Mouse (Mus musculus): ENCODE results near the gene Abraxas2.

DNA sequence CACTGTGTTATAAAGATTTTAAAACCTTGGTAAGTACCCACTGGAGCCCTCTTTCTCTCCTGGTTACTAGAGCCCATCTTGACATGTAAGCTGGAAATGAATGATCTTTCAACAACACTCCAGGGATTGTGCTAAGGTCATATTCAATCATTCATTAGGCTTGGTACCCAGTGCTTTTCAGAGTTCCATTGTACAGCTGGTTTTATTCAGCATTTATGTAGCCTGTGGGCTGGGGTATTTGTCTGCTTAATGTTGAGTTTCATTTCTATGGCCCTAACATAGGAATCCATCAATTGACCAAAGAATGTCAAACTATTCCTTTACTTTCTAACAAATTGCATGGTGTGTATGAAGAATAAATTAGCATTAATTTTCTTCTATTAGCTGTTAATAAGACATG lies 35.2 kb upstream of the Abraxas2 start:
- TF ChIP-seq CTCF (IDR thresholded peaks at IDR 0.05; ENCODE audit: extremely low read depth, insufficient read depth, low read length) (no peak), POLR2A (IDR thresholded peaks at IDR 0.05; ENCODE audit: extremely low read depth, insufficient read depth, low read length) (no peak)
